ENCODE assay signal across 9 mouse cellular contexts in genomic region chr12:3356824-3357223, GRCm38 (mm10). TPM values are rescaled to one million over a fixed set of nuclear protein-coding genes. Genes with fewer than 3 reads are reported as not detected.
DNase-seq lines count a peak whose midpoint lies in the region; ATAC-seq and TF ChIP-seq lines count a peak whose summit lies in the region.
"Had no signal": no experiment of that assay in that cellular context is flagged by ENCODE, and none has a peak within 500 bp of the region (broad histone marks: within the 10 kb centered on the region; RNA-seq: fewer than 3 reads in every experiment).

No protein-coding gene starts in this region.

- no peaks in the 10 kb centered on the region for H3K27me3 ChIP-seq in kidney, postnatal 0 days (ENCODE audit: insufficient read depth, low read length)
- H3K27me3 ChIP-seq in kidney, embryonic 14.5 days (ENCODE audit: control insufficient read depth, insufficient read depth, low read length) = no peaks in the 10 kb centered on the region
- H3K27me3 ChIP-seq in neural tube, embryonic 12.5 days (replicated peaks) = no peaks in the 10 kb centered on the region

- no peak overlapping the region for H3K4me3 ChIP-seq in kidney, postnatal 0 days (replicated peaks; ENCODE audit: low read depth, low read length)
- H3K4me3 ChIP-seq in kidney, embryonic 14.5 days (ENCODE audit: low read length) = no peak overlapping the region; the same call in 1 of the 2 replicates
- H3K4me3 ChIP-seq in neural tube, embryonic 12.5 days = no peak overlapping the region

- no peaks in the 10 kb centered on the region for H3K36me3 ChIP-seq in kidney, postnatal 0 days (ENCODE audit: insufficient read depth, low read length)
- no peaks in the 10 kb centered on the region for H3K36me3 ChIP-seq in kidney, embryonic 14.5 days (ENCODE audit: control insufficient read depth, insufficient read depth, low read length)
- no peaks in the 10 kb centered on the region for H3K36me3 ChIP-seq in neural tube, embryonic 12.5 days

- no peak overlapping the region for H3K27ac ChIP-seq in kidney, postnatal 0 days
- H3K27ac ChIP-seq in kidney, embryonic 14.5 days (ENCODE audit: low read depth, low read length) = no peak overlapping the region
- H3K27ac ChIP-seq in neural tube, embryonic 12.5 days = no peak overlapping the region

- no peak overlapping the region for H3K9ac ChIP-seq in kidney, postnatal 0 days (ENCODE audit: low read depth, low read length)
- H3K9ac ChIP-seq in kidney, embryonic 14.5 days (ENCODE audit: low read depth, low read length) = no peak overlapping the region
- H3K9ac ChIP-seq in neural tube, embryonic 12.5 days = no peak overlapping the region

- H3K4me2 ChIP-seq in kidney, postnatal 0 days (ENCODE audit: low read length) = 0 out of 2 replicates have a peak overlapping the region, but pooled peaks have one; percentile 10
- H3K4me2 ChIP-seq in kidney, embryonic 14.5 days (replicated peaks; ENCODE audit: low read depth, low read length) = no peak overlapping the region
- 0 out of 2 replicates have a peak overlapping the region, but pooled peaks have one; percentile 12 for H3K4me2 ChIP-seq in neural tube, embryonic 12.5 days (replicated peaks)

- 68% methylated on average over 15 of the region's 16 CpGs for WGBS in kidney, postnatal 0 days
- WGBS in kidney, embryonic 14.5 days = 68% methylated on average over 16 of the region's 16 CpGs
- WGBS in neural tube, embryonic 12.5 days = 77% methylated on average over 16 of the region's 16 CpGs

- H3K4me1 ChIP-seq in kidney, postnatal 0 days (replicated peaks; ENCODE audit: insufficient read depth, low read length) = no peaks in the 10 kb centered on the region
- H3K4me1 ChIP-seq in kidney, embryonic 14.5 days (ENCODE audit: control insufficient read depth, insufficient read depth, low read length) = no peaks in the 10 kb centered on the region
- no peaks in the 10 kb centered on the region for H3K4me1 ChIP-seq in neural tube, embryonic 12.5 days

- ATAC-seq in kidney, postnatal 0 days (replicated peaks; ENCODE audit: low FRiP score, low read depth) = no peak
- ATAC-seq in kidney, embryonic 14.5 days (ENCODE audit: low FRiP score, low TSS enrichment) = no peak
- peak; percentile 82 to 84; a peak in 3 of 4 replicates for ATAC-seq in hematopoietic stem cell, adult 5-6 weeks (replicated peaks in 1 of 2; ENCODE audit: insufficient read depth in 1 of 2, low FRiP score in 2 of 2, low TSS enrichment in 1 of 2, low read depth in 1 of 2, poor library complexity in 2 of 2, severe bottlenecking in 2 of 2)
- ATAC-seq in neural tube, embryonic 12.5 days (ENCODE audit: low FRiP score, low read depth) = no peak

- no peak for TF ChIP-seq CTCF in kidney, postnatal 0 days (IDR thresholded peaks at IDR 0.05; ENCODE audit: low read depth)

- H3K9me3 ChIP-seq in kidney, postnatal 0 days (replicated peaks; ENCODE audit: low read length) = no peaks in the 10 kb centered on the region
- H3K9me3 ChIP-seq in kidney, embryonic 14.5 days (ENCODE audit: control insufficient read depth, low read length) = no peaks in the 10 kb centered on the region
- H3K9me3 ChIP-seq in neural tube, embryonic 12.5 days = no peaks in the 10 kb centered on the region

- DNase-seq in kidney, postnatal 0 days (ENCODE audit: low spot score) = no peak
- peak; percentile 37 for DNase-seq in R1 (ENCODE audit: low read depth, low spot score)
- DNase-seq in cerebellum, postnatal 14 days = no peak
- no peak for DNase-seq in cerebellum, adult 9-10 months
- no peak for DNase-seq in testis, postnatal 10 days (ENCODE audit: low spot score)
- DNase-seq: adrenal gland, postnatal 14 days had no signal

RNA-seq across cellular contexts. Expression of gene Kif3c, which starts 8.1 kb away (rescaled TPM):
- polyA plus RNA-seq in kidney, postnatal 0 days (2015; fragmentation: Nextera tagmentation; extraction: Ambion mirVana) = 6.2 and 6.4 TPM in 2 replicates
- 8.3 and 10.5 TPM in 2 replicates for polyA plus RNA-seq in kidney, embryonic 14.5 days (2014; fragmentation: Nextera tagmentation; extraction: Ambion mirVana)
- 4.7 and 5.4 TPM in 2 replicates for total RNA-seq in hematopoietic stem cell, adult 5-6 weeks (2017)
- polyA plus RNA-seq in neural tube, embryonic 12.5 days (2016; fragmentation: Nextera tagmentation; extraction: Ambion mirVana) = 59.5 and 66.3 TPM in 2 replicates

RNA-seq across cellular contexts. Expression of gene Rab10, which starts 47.1 kb away (rescaled TPM):
- polyA plus RNA-seq in kidney, postnatal 0 days (2015; fragmentation: Nextera tagmentation; extraction: Ambion mirVana) = 71.1 and 78.3 TPM in 2 replicates
- polyA plus RNA-seq in kidney, embryonic 14.5 days (2014; fragmentation: Nextera tagmentation; extraction: Ambion mirVana) = 64.1 and 84.5 TPM in 2 replicates
- total RNA-seq in hematopoietic stem cell, adult 5-6 weeks (2017) = 149 and 188 TPM in 2 replicates
- 159 and 182 TPM in 2 replicates for polyA plus RNA-seq in neural tube, embryonic 12.5 days (2016; fragmentation: Nextera tagmentation; extraction: Ambion mirVana)

Comparison
In these comparisons a context has a peak if more than half of its experiments do, and no peak if none do; other contexts are left out.
1. ATAC-seq: peak in hematopoietic stem cell, adult 5-6 weeks (2 of 2); none in kidney, postnatal 0 days (single experiment), kidney, embryonic 14.5 days (single experiment) and neural tube, embryonic 12.5 days (single experiment).